ENCODE assay signal across 20 mouse cellular contexts in the genomic region with DNA sequence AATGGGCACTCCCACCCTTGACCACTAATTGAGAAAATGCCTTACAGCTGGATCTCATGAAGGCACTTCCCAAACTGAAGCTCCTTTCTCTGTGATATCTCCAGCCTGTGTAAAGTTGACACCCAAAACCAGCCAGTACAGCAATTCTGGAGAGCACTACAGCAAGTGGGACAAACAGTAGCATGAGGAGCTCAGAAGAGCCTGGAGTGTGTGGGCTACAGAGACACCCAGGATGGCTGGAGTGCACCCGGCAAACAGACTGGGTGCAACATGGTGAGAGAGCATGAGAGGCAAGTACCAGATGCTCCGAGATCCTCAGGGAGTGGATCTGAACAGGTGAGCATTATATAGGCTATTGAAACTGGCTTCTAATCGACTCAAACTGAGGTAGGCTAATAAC.
DNase-seq lines count a peak whose midpoint lies in the region; ATAC-seq lines count a peak whose summit lies in the region.
"Had no signal": no experiment of that assay in that cellular context is flagged by ENCODE, and none has a peak within 500 bp of the region (broad histone marks: within the 10 kb centered on the region; RNA-seq: fewer than 3 reads in every experiment).

No protein-coding gene starts in this region.

- DNase-seq in frontal cortex, postnatal 25 days (ENCODE audit: low spot score in 2 of 2) = no peak
- DNase-seq in heart, adult 11 months = peak; percentile 65
- DNase-seq in heart, postnatal 36 days = no peak
- peak; percentile 15 for DNase-seq in brain, adult 2 months (ENCODE audit: low read depth, low spot score)
- DNase-seq in gastrocnemius, postnatal 10 days = no peak
- DNase-seq: adrenal gland, adult 2 months; adrenal gland, adult 8-10 months; adrenal gland, postnatal 10 days; adrenal gland, postnatal 14 days; adrenal gland, postnatal 25 days; adrenal gland, postnatal 36 days; B cell, adult 2 months; cerebellum, adult 11 months; cerebellum, adult 11-12 months; cerebellum, adult 18-20 months; cerebellum, adult 2 months had no signal

- ATAC-seq in frontal cortex, adult (ENCODE audit: low TSS enrichment) = peak; percentile 83
- ATAC-seq: activated CD4-positive, CD25-positive, alpha-beta regulatory T cell, adult 4 months; CD4-positive, CD25-positive, alpha-beta regulatory T cell, adult 4 months; Patski had no signal

- intact Hi-C loops in heart, postnatal 36 days (cut with DNase I) = no loop called here

Comparison
In these comparisons a context has a peak if more than half of its experiments do, and no peak if none do; other contexts are left out.
1. DNase-seq: peak in heart, adult 11 months (single experiment) and brain, adult 2 months (single experiment); none in frontal cortex, postnatal 25 days (0 of 2), heart, postnatal 36 days (0 of 2) and gastrocnemius, postnatal 10 days (single experiment).